Mouse (Mus musculus): Measurements from ENCODE around the gene Gria1. TPM values are rescaled to one million over a fixed set of nuclear protein-coding genes. Genes with fewer than 3 reads are reported as not detected.

Gria1 gene
- polyA plus RNA-seq, 1 experiment from 2014 or later, result 62.5 TPM

- no peak overlapping the region for H3K4me3 ChIP-seq (ENCODE audit: low read depth, low read length)
- no peaks in the 10 kb centered on the region for H3K27me3 ChIP-seq (ENCODE audit: control insufficient read depth, insufficient read depth, low read depth, low read length)
- ATAC-seq, result peak; percentile 39
- H3K27ac ChIP-seq (ENCODE audit: low read length), result no peak overlapping the region
- H3K36me3 ChIP-seq (ENCODE audit: control insufficient read depth, insufficient read depth, low read length), result no peaks in the 10 kb centered on the region
- H3K4me2 ChIP-seq (ENCODE audit: low read length), result no peak overlapping the region
- no peaks in the 10 kb centered on the region for H3K9me3 ChIP-seq (replicated peaks; ENCODE audit: control insufficient read depth, low read length, poor library complexity, severe bottlenecking)
- WGBS, result 59% methylated on average over 5 of the region's 5 CpGs
- no peaks in the 10 kb centered on the region; the same call in 1 of the 2 replicates for H3K4me1 ChIP-seq (ENCODE audit: control insufficient read depth, insufficient read depth, low read length)
- H3K9ac ChIP-seq (ENCODE audit: low read depth, low read length), result no peak overlapping the region
Observed at GRCm38 (mm10) chr11:57174165-57174564, 163.0 kb downstream of the Gria1 start.

GRCm38 (mm10) chr11:57176552-57176951 is 165.4 kb downstream of the Gria1 start:
- WGBS, result 38% methylated on average over 3 of the region's 3 CpGs

GRCm38 (mm10) chr11:57184216-57184615 is 173.0 kb downstream of the Gria1 start:
- Histone ChIP-seq H3K4me1 (ENCODE audit: control insufficient read depth, insufficient read depth, low read length) (no peaks in the 10 kb centered on the region), H3K36me3 (ENCODE audit: control insufficient read depth, insufficient read depth, low read length) (no peaks in the 10 kb centered on the region), H3K4me3 (ENCODE audit: low read depth, low read length) (no peak overlapping the region), H3K4me2 (ENCODE audit: low read length) (no peak overlapping the region), H3K27me3 (ENCODE audit: control insufficient read depth, insufficient read depth, low read depth, low read length) (no peaks in the 10 kb centered on the region), H3K9ac (ENCODE audit: low read depth, low read length) (no peak overlapping the region), H3K9me3 (replicated peaks; ENCODE audit: control insufficient read depth, low read length, poor library complexity, severe bottlenecking) (no peaks in the 10 kb centered on the region), H3K27ac (ENCODE audit: low read length) (no peak overlapping the region)
- WGBS, result 93% methylated on average over 4 of the region's 4 CpGs
- no peak for ATAC-seq

More at GRCm38 (mm10) chr11:57176552-57176951, 165.4 kb downstream of the Gria1 start:
- Histone ChIP-seq H3K27ac (ENCODE audit: low read length) (no peak overlapping the region), H3K27me3 (ENCODE audit: control insufficient read depth, insufficient read depth, low read depth, low read length) (no peaks in the 10 kb centered on the region), H3K4me1 (ENCODE audit: control insufficient read depth, insufficient read depth, low read length) (no peaks in the 10 kb centered on the region; the same call in 1 of the 2 replicates), H3K9ac (ENCODE audit: low read depth, low read length) (no peak overlapping the region), H3K9me3 (replicated peaks; ENCODE audit: control insufficient read depth, low read length, poor library complexity, severe bottlenecking) (no peaks in the 10 kb centered on the region), H3K36me3 (ENCODE audit: control insufficient read depth, insufficient read depth, low read length) (no peaks in the 10 kb centered on the region), H3K4me3 (ENCODE audit: low read depth, low read length) (no peak overlapping the region), H3K4me2 (ENCODE audit: low read length) (no peak overlapping the region)
- ATAC-seq, result no peak

- no peak for ATAC-seq
- Histone ChIP-seq H3K4me3 (ENCODE audit: low read depth, low read length) (no peak overlapping the region), H3K27ac (ENCODE audit: low read length) (no peak overlapping the region), H3K36me3 (ENCODE audit: control insufficient read depth, insufficient read depth, low read length) (no peaks in the 10 kb centered on the region), H3K4me1 (ENCODE audit: control insufficient read depth, insufficient read depth, low read length) (no peaks in the 10 kb centered on the region), H3K9ac (ENCODE audit: low read depth, low read length) (no peak overlapping the region), H3K4me2 (ENCODE audit: low read length) (no peak overlapping the region), H3K9me3 (replicated peaks; ENCODE audit: control insufficient read depth, low read length, poor library complexity, severe bottlenecking) (no peaks in the 10 kb centered on the region), H3K27me3 (ENCODE audit: control insufficient read depth, insufficient read depth, low read depth, low read length) (no peaks in the 10 kb centered on the region)
Observed at GRCm38 (mm10) chr11:57185110-57185509, 173.9 kb downstream of the Gria1 start.

DNA sequence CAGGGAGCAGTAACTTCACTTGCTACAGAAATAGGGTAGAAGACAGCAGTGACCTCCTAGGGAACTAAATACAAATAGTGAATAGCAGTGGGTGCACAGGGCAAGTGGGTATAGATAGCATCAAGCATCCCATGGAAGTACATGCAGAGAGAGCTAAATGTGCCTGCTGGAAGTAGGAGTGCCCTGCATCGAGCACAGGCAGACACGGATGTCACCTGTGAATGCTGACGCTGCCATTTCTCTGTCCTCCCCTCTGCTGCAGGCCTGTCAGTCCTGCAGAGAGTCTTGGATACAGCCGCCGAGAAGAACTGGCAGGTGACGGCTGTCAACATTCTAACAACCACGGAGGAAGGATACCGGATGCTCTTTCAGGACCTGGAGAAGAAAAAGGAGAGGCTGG is 178.2 kb downstream of the Gria1 start:
- H3K4me2 ChIP-seq (ENCODE audit: low read length), result no peak overlapping the region
- ATAC-seq, result no peak
- 82% methylated on average over 8 of the region's 8 CpGs for WGBS
- H3K4me3 ChIP-seq (ENCODE audit: low read depth, low read length), result no peak overlapping the region
- no peaks in the 10 kb centered on the region for H3K4me1 ChIP-seq (ENCODE audit: control insufficient read depth, insufficient read depth, low read length)
- H3K27me3 ChIP-seq (ENCODE audit: control insufficient read depth, insufficient read depth, low read depth, low read length), result no peaks in the 10 kb centered on the region
- H3K27ac ChIP-seq (ENCODE audit: low read length), result no peak overlapping the region
- no peaks in the 10 kb centered on the region for H3K9me3 ChIP-seq (replicated peaks; ENCODE audit: control insufficient read depth, low read length, poor library complexity, severe bottlenecking)
- H3K36me3 ChIP-seq (ENCODE audit: control insufficient read depth, insufficient read depth, low read length), result 0 out of 2 replicates have a peak, but pooled peaks cover 4% of the 10 kb centered on the region
- no peak overlapping the region for H3K9ac ChIP-seq (ENCODE audit: low read depth, low read length)

- no peaks in the 10 kb centered on the region for H3K27me3 ChIP-seq (ENCODE audit: control insufficient read depth, insufficient read depth, low read depth, low read length)
- H3K4me3 ChIP-seq (ENCODE audit: low read depth, low read length), result no peak overlapping the region
- no peak overlapping the region for H3K9ac ChIP-seq (ENCODE audit: low read depth, low read length)
- ATAC-seq, result no peak
- 94% methylated on average over 5 of the region's 5 CpGs for WGBS
- no peak overlapping the region for H3K27ac ChIP-seq (ENCODE audit: low read length)
- H3K9me3 ChIP-seq (replicated peaks; ENCODE audit: control insufficient read depth, low read length, poor library complexity, severe bottlenecking), result no peaks in the 10 kb centered on the region
- 0 out of 2 replicates have a peak, but pooled peaks cover 4% of the 10 kb centered on the region for H3K36me3 ChIP-seq (ENCODE audit: control insufficient read depth, insufficient read depth, low read length)
- H3K4me2 ChIP-seq (ENCODE audit: low read length), result no peak overlapping the region
- peaks cover 3% of the 10 kb centered on the region; the same call in 1 of the 2 replicates for H3K4me1 ChIP-seq (ENCODE audit: control insufficient read depth, insufficient read depth, low read length)
Observed at GRCm38 (mm10) chr11:57194746-57195145, 183.6 kb downstream of the Gria1 start.

GRCm38 (mm10) chr11:57201245-57201976 is 190.2 kb downstream of the Gria1 start:
- 85% methylated on average over 10 of the region's 10 CpGs for WGBS
- Histone ChIP-seq H3K27me3 (ENCODE audit: control insufficient read depth, insufficient read depth, low read depth, low read length) (no peaks in the 10 kb centered on the region), H3K4me1 (ENCODE audit: control insufficient read depth, insufficient read depth, low read length) (peaks cover 3% of the 10 kb centered on the region; the same call in 1 of the 2 replicates), H3K4me3 (ENCODE audit: low read depth, low read length) (no peak overlapping the region), H3K9ac (ENCODE audit: low read depth, low read length) (no peak overlapping the region), H3K4me2 (ENCODE audit: low read length) (no peak overlapping the region), H3K9me3 (replicated peaks; ENCODE audit: control insufficient read depth, low read length, poor library complexity, severe bottlenecking) (no peaks in the 10 kb centered on the region), H3K36me3 (ENCODE audit: control insufficient read depth, insufficient read depth, low read length) (no peaks in the 10 kb centered on the region), H3K27ac (ENCODE audit: low read length) (no peak overlapping the region)
- ATAC-seq, result no peak

GRCm38 (mm10) chr11:57204371-57204770 is 193.2 kb downstream of the Gria1 start:
- Histone ChIP-seq H3K4me2 (ENCODE audit: low read length) (no peak overlapping the region), H3K4me1 (ENCODE audit: control insufficient read depth, insufficient read depth, low read length) (no peaks in the 10 kb centered on the region), H3K4me3 (ENCODE audit: low read depth, low read length) (no peak overlapping the region), H3K27ac (ENCODE audit: low read length) (no peak overlapping the region), H3K9ac (ENCODE audit: low read depth, low read length) (no peak overlapping the region), H3K9me3 (replicated peaks; ENCODE audit: control insufficient read depth, low read length, poor library complexity, severe bottlenecking) (no peaks in the 10 kb centered on the region), H3K36me3 (ENCODE audit: control insufficient read depth, insufficient read depth, low read length) (no peaks in the 10 kb centered on the region), H3K27me3 (ENCODE audit: control insufficient read depth, insufficient read depth, low read depth, low read length) (no peaks in the 10 kb centered on the region)
- ATAC-seq, result no peak
- 25% methylated on average over 6 of the region's 6 CpGs for WGBS

GRCm38 (mm10) chr11:57207260-57207659 is 196.1 kb downstream of the Gria1 start:
- Histone ChIP-seq H3K27ac (ENCODE audit: low read length) (no peak overlapping the region), H3K36me3 (ENCODE audit: control insufficient read depth, insufficient read depth, low read length) (no peaks in the 10 kb centered on the region), H3K9ac (ENCODE audit: low read depth, low read length) (no peak overlapping the region), H3K4me3 (ENCODE audit: low read depth, low read length) (no peak overlapping the region), H3K4me1 (ENCODE audit: control insufficient read depth, insufficient read depth, low read length) (no peaks in the 10 kb centered on the region), H3K9me3 (replicated peaks; ENCODE audit: control insufficient read depth, low read length, poor library complexity, severe bottlenecking) (no peaks in the 10 kb centered on the region), H3K27me3 (ENCODE audit: control insufficient read depth, insufficient read depth, low read depth, low read length) (no peaks in the 10 kb centered on the region), H3K4me2 (ENCODE audit: low read length) (no peak overlapping the region)
- no peak for ATAC-seq

Data from midbrain, embryonic 16.5 days (tissue).